Mouse (Mus musculus) thymus, adult 2 months (tissue): ENCODE data around the gene Pdss2.

Experiments
- CTCF ChIP-seq: fragments of 200-500 bp; IDR thresholded peaks from 2 replicates; pipeline ENCODE4 v1.5.1; 2012; ENCODE audit warnings: mild to moderate bottlenecking, control low read depth, low read length, moderate library complexity, borderline replicate concordance; ENCODE audit not compliant: control insufficient read depth, poor library complexity, insufficient read depth; ENCODE audit errors: extremely low read depth
- POLR2A ChIP-seq: fragments of 200-500 bp; IDR thresholded peaks from 2 replicates; pipeline ENCODE4 v1.6.1; 2012; ENCODE audit warnings: mild to moderate bottlenecking, low read length, control low read depth, moderate library complexity; ENCODE audit not compliant: control insufficient read depth, poor library complexity, insufficient read depth; ENCODE audit errors: extremely low read depth

GRCm38 (mm10) chr10:43175156-43175601 lies 46.1 kb upstream of the Pdss2 start:
- TF ChIP-seq CTCF: no peak
- TF ChIP-seq POLR2A: no peak
